Mouse (Mus musculus) urinary bladder, postnatal 10 days (tissue): ENCODE measurements around the gene Apobec4.

Experiments used
- DNase-seq: peaks from one replicate; pipeline ENCODE4 v3.0.0; 2022; ENCODE audit warnings: low spot score

Gene Apobec4

GRCm38 (mm10) chr1:152750312-152750965 is at the start of gene Apobec4:
Gene Apobec4 (plus strand): TSS chr1:152750551.
- DNase-seq: no peak

GRCm38 (mm10) chr1:152701066-152701465 is 49.3 kb upstream of the Apobec4 start:
- DNase-seq: no peak

GRCm38 (mm10) chr1:152702920-152703319 is 47.4 kb upstream of the Apobec4 start:
- no peak for DNase-seq

GRCm38 (mm10) chr1:152703941-152704340 is 46.4 kb upstream of the Apobec4 start:
- DNase-seq: no peak

- DNase-seq: no peak
These were observed 42.8 kb upstream of the Apobec4 start for GRCm38 (mm10) chr1:152707560-152707959.

GRCm38 (mm10) chr1:152711037-152711436 is 39.3 kb upstream of the Apobec4 start:
- DNase-seq: no peak

GRCm38 (mm10) chr1:152713924-152714323 is 36.4 kb upstream of the Apobec4 start:
- no peak for DNase-seq

- DNase-seq: no peak
These were observed 35.9 kb upstream of the Apobec4 start for GRCm38 (mm10) chr1:152714405-152714804.

- DNase-seq: no peak
These were observed 33.0 kb upstream of the Apobec4 start for GRCm38 (mm10) chr1:152717329-152717728.

GRCm38 (mm10) chr1:152718200-152718599 is 32.2 kb upstream of the Apobec4 start:
- DNase-seq: no peak

- DNase-seq: no peak
These were observed 29.4 kb upstream of the Apobec4 start for GRCm38 (mm10) chr1:152720969-152721368.

- no peak for DNase-seq
These were observed 28.7 kb upstream of the Apobec4 start for GRCm38 (mm10) chr1:152721535-152722198.

GRCm38 (mm10) chr1:152724286-152724685 is 26.1 kb upstream of the Apobec4 start:
- DNase-seq: no peak

- no peak for DNase-seq
These were observed 24.3 kb upstream of the Apobec4 start for GRCm38 (mm10) chr1:152726095-152726494.

GRCm38 (mm10) chr1:152727604-152728236 is 22.6 kb upstream of the Apobec4 start:
- no peak for DNase-seq

GRCm38 (mm10) chr1:152738793-152739192 is 11.6 kb upstream of the Apobec4 start:
- DNase-seq: no peak

GRCm38 (mm10) chr1:152739374-152739773 is 11.0 kb upstream of the Apobec4 start:
- DNase-seq: no peak

GRCm38 (mm10) chr1:152743095-152743826 is 7.1 kb upstream of the Apobec4 start:
- DNase-seq: no peak

- DNase-seq: peak; percentile 33
These were observed 3.9 kb upstream of the Apobec4 start for GRCm38 (mm10) chr1:152746426-152746825.

- no peak for DNase-seq
These were observed 1.1 kb upstream of the Apobec4 start for GRCm38 (mm10) chr1:152749276-152749675.

- DNase-seq: no peak
These were observed 11.4 kb downstream of the Apobec4 start for GRCm38 (mm10) chr1:152761791-152762190.

GRCm38 (mm10) chr1:152766032-152766772 is 15.9 kb downstream of the Apobec4 start, which contains the start of the genes Rgl1 and Arpc5:
Gene Rgl1 (minus strand): TSS chr1:152766351.
Gene Arpc5 (plus strand): TSS chr1:152766542.
- peak; percentile 84 for DNase-seq
